Mouse (Mus musculus) lung, adult 18-20 months (tissue): ENCODE measurements around the gene Vezf1.

Experiments
- DNase-seq, 2 experiments: peaks; one replicate each; pipeline ENCODE4 v3.0.0; 2022; ENCODE audit warnings: mixed read lengths in 2 of 2

Vezf1 gene

GRCm38 (mm10) chr11:88054589-88054988, 13.5 kb upstream of the Vezf1 start:
- peak; percentile 17 to 35 for DNase-seq

GRCm38 (mm10) chr11:88055777-88056176, 12.3 kb upstream of the Vezf1 start:
- DNase-seq, result no peak

GRCm38 (mm10) chr11:88057788-88058187, 10.3 kb upstream of the Vezf1 start:
- no peak for DNase-seq

GRCm38 (mm10) chr11:88059141-88059540, 8.9 kb upstream of the Vezf1 start:
- DNase-seq, result peak; percentile 25 to 60

- DNase-seq, result peak in 1 of 2 experiments; percentile 22
These were observed 6.0 kb upstream of the Vezf1 start for GRCm38 (mm10) chr11:88061892-88062625.

GRCm38 (mm10) chr11:88065732-88066131, 2.3 kb upstream of the Vezf1 start:
- no peak for DNase-seq

GRCm38 (mm10) chr11:88067191-88067585, 891 bp upstream of the Vezf1 start:
- DNase-seq, result no peak

- peak; percentile 78 to 83 for DNase-seq
These were observed 549 bp downstream of the Vezf1 start for GRCm38 (mm10) chr11:88068411-88069245.

- DNase-seq, result no peak
These were observed 1.1 kb downstream of the Vezf1 start for GRCm38 (mm10) chr11:88069246-88069570.

- no peak for DNase-seq
These were observed 2.3 kb downstream of the Vezf1 start for GRCm38 (mm10) chr11:88070392-88070791.

- no peak for DNase-seq
These were observed 3.0 kb downstream of the Vezf1 start for GRCm38 (mm10) chr11:88071113-88071512.

GRCm38 (mm10) chr11:88073343-88073875, 5.3 kb downstream of the Vezf1 start:
- no peak for DNase-seq

- DNase-seq, result no peak
These were observed 7.6 kb downstream of the Vezf1 start for GRCm38 (mm10) chr11:88075701-88076100.

GRCm38 (mm10) chr11:88076394-88076793, 8.3 kb downstream of the Vezf1 start:
- no peak for DNase-seq

- no peak for DNase-seq
These were observed 15.6 kb downstream of the Vezf1 start for GRCm38 (mm10) chr11:88083699-88084098.

- peak; percentile 87 to 90 for DNase-seq
These were observed 18.9 kb downstream of the Vezf1 start for GRCm38 (mm10) chr11:88086737-88087627.

GRCm38 (mm10) chr11:88089150-88089549, 21.1 kb downstream of the Vezf1 start:
- no peak for DNase-seq

- DNase-seq, result no peak
These were observed 22.2 kb downstream of the Vezf1 start for GRCm38 (mm10) chr11:88090293-88090692.

GRCm38 (mm10) chr11:88091949-88092348, 23.9 kb downstream of the Vezf1 start:
- DNase-seq, result no peak

- peak in 1 of 2 experiments; percentile 42 for DNase-seq
These were observed 29.1 kb downstream of the Vezf1 start for GRCm38 (mm10) chr11:88097173-88097572.

- no peak for DNase-seq
These were observed 30.1 kb downstream of the Vezf1 start, which contains the start of gene Cuedc1 for GRCm38 (mm10) chr11:88098021-88098729. Gene Cuedc1 (plus strand): TSS chr11:88098058.
